Mouse (Mus musculus) inflammation-experienced regulatory T-cells (primary cell): Measurements from ENCODE around the gene Vps33a. TPM values are rescaled to one million over a fixed set of nuclear protein-coding genes. Genes with fewer than 3 reads are reported as not detected.

ENCODE experiments used
- polyA plus RNA-seq, 2 experiments: library from polyadenylated mRNA; unstranded; fragments of 100-300 nt; shearing (Covaris generic); gene quantifications; one replicate each; pipeline ENCODE4 v1.2.1; 2017

Gene Vps33a
- 10 to 100 TPM; 36.7 to 38.3 TPM for polyA plus RNA-seq

GRCm38 (mm10) chr5:123572357-123573186 is at the start of gene Vps33a:
TSS of gene Vps33a (minus strand) at chr5:123573038.

DNA sequence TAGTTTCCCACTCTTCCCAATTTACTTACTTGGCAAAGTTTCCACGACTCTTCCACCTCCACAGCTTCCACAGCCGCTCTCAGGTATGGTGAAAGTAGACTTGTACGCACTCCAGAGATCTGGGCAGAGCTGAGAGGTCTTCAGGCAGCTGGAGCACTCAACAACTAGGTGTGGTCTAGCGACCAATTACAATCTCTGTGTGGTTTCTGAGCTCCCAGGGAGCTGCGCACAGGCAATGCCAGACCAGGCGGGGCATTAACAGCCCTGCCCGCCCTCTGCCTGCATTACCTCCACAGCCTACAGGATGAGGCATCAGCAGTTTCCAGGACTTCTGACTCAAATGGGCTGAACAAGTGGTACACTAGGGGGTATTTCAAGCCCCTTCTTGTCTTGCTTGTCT is 47.6 kb downstream of the Vps33a start, which contains the start of gene Gm49027:
Gm49027 (minus strand) TSS at position 208 of the 400 bp plus-strand sequence.

GRCm38 (mm10) chr5:123523692-123524392 is 49.0 kb downstream of the Vps33a start, which contains the start of gene Diablo:
TSS of gene Diablo (minus strand) at chr5:123524176.

DNA sequence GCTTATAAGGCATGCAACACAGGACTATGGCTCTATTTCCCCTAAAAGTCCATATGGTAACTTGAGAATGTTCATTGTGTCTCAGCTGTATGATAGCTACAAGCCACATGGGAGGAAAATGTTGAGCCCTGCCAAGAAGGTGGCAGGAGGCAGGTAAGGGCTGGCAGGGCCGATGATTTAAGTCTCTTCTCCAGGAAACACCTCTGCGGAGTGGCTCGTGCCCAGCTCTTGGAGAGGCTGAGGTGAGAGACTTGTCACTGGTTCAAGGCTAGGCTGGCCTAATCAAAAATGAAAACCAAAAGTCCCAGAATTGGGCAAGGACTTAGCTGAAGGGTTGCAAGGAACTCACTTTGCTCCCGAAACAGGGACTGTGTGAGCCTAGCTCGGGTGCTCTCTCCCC is 62.7 kb downstream of the Vps33a start, which contains the start of gene B3gnt4:
B3gnt4 (plus strand) TSS at position 301 of the 400 bp plus-strand sequence.

DNA sequence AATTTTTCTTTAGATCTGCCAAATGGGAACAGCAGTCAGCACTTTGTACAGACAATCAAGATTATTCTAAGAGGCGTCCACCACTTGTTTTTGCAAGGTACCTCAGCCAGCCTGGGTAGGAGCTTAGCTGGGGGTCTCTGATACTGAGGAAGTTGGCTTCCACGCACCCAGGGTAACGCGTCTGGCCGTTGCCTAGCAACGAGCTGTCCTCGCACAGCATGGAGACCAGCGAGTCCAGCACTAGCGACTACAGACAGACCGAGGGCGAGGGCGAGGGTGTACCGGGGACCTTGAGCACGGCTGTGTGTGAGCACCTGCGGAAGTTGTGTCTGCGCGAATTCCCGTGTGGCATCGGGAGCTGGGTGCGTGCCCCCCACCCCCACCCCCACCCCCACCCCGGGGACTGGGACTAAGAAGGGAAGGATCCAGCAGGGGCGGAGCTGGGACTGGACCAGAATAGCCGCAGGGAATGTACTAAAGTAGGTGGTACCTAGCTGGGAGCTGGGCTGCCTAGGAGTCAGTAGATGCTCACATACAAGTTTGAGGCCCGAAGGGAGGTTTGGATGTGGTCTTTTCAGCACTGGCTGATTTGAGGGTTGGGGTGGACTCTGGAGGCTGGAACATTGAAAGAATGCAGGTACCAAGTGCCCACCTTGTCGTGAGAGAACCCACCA is 83.6 kb downstream of the Vps33a start, which contains the start of the genes Lrrc43 and Il31:
Lrrc43 (plus strand) TSS at position 194 of the 674 bp plus-strand sequence.
Il31 (minus strand) TSS at position 378 of the 674 bp plus-strand sequence.

Other genes with a start within 250 kb of the Vps33a start
- 1 to 10 TPM; 6.6 to 7.8 TPM for gene Bcl7a, start 229.2 kb downstream of the Vps33a start, polyA plus RNA-seq
- 10 to 100 TPM; 62.4 to 64.5 TPM for gene Mlxip, start 178.2 kb downstream of the Vps33a start, polyA plus RNA-seq
- not detected for gene Lrrc43, start 83.7 kb downstream of the Vps33a start, polyA plus RNA-seq
- gene Il31, start 83.5 kb downstream of the Vps33a start, polyA plus RNA-seq: not detected
- under 1 TPM in 1 of 2 experiments, not detected in 1; 0.20 TPM for gene B3gnt4, start 62.6 kb downstream of the Vps33a start, polyA plus RNA-seq
- gene Diablo, start 48.9 kb downstream of the Vps33a start, polyA plus RNA-seq: 100 to 1,000 TPM; 102 to 113 TPM
- gene Gm49027, start 47.5 kb downstream of the Vps33a start, polyA plus RNA-seq: under 1 TPM in 1 of 2 experiments, not detected in 1; 0.19 TPM
- gene Clip1, start 111.6 kb upstream of the Vps33a start, polyA plus RNA-seq: 100 to 1,000 TPM in 1 of 2 experiments, 10 to 100 TPM in 1; 88.3 to 119 TPM
- 100 to 1,000 TPM in 1 of 2 experiments, 10 to 100 TPM in 1; 92.3 to 117 TPM for gene Zcchc8, start 148.1 kb upstream of the Vps33a start, polyA plus RNA-seq
- gene Rsrc2, start 176.4 kb upstream of the Vps33a start, polyA plus RNA-seq: 100 to 1,000 TPM; 161 to 183 TPM
- gene Kntc1, start 176.7 kb upstream of the Vps33a start, polyA plus RNA-seq: 1 to 10 TPM in 1 of 2 experiments, under 1 TPM in 1; 0.77 to 5.2 TPM